Mouse (Mus musculus) ES-Bruce4 (cell line): ENCODE measurements at regions not wholly inside any gene's neighbourhood (a gene's known extent, or its start where the extent isn't known, plus 50 kb on each side); places are given as distances from the start of the nearest gene placed in this dataset.

Experiments used
- CTCF ChIP-seq: IDR thresholded peaks from one replicate; pipeline ENCODE4 v1.8.1; 2011; ENCODE audit warnings: low read depth, low read length
- POLR2A ChIP-seq: IDR thresholded peaks from one replicate; pipeline ENCODE4 v1.8.1; 2011; ENCODE audit warnings: low read length; ENCODE audit not compliant: insufficient read depth

DNA sequence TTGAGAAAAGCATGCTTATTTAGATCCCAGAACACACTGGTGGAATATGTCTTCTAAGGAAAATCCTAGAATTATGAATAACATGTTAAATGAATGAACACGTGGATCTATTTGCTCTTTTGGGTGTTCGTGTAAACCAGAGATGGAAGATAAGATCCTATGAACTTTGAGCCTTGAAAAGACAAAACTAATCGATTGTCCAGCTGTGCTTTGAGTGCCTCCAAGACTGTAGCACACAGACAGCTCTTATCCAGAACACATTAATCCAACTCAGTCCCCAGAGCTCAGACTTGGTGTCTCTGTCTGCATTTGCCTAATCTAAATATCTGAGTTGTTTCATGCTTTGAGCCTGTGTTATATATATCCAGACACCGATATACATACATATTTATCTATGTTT, 80.0 kb upstream of the Frem2 start:
- TF ChIP-seq POLR2A (no peak), CTCF (no peak)
